Mouse (Mus musculus) embryonic facial prominence, embryonic 14.5 days (tissue): ENCODE results near the gene Fndc3a. TPM values are rescaled to one million over a fixed set of nuclear protein-coding genes. Genes with fewer than 3 reads are reported as not detected.

Experiments used
- ATAC-seq: fragments of 200-750 bp; cut with Nextera tagmentation; 2 replicates; pipeline ENCODE4 v1.8.0; 2017; ENCODE audit warnings: low read depth, moderate number of reproducible peaks, moderate TSS enrichment
- DNase-seq: peaks from one replicate; pipeline ENCODE4 v3.0.0-alpha.2; 2015; ENCODE audit warnings: low spot score
- H3K27ac ChIP-seq: fragments of 300-500 bp; sonication (generic); replicated peaks from 2 replicates; pipeline ENCODE4 v1.5.1; 2014; ENCODE audit warnings: low read depth, mild to moderate bottlenecking, low read length, moderate library complexity
- H3K27me3 ChIP-seq: fragments of 300-500 bp; sonication (generic); replicated peaks from 2 replicates; pipeline ENCODE4 v1.6.1; 2014; ENCODE audit warnings: low read length; ENCODE audit not compliant: control insufficient read depth, insufficient read depth
- H3K36me3 ChIP-seq: fragments of 300-500 bp; sonication (generic); 2 replicates; pipeline ENCODE4 v1.6.1; 2014; ENCODE audit warnings: low read length, mixed read lengths; ENCODE audit not compliant: control insufficient read depth, insufficient read depth
- H3K4me1 ChIP-seq: fragments of 300-500 bp; sonication (generic); 2 replicates; pipeline ENCODE4 v1.6.1; 2014; ENCODE audit warnings: antibody characterized with exemption, low read length; ENCODE audit not compliant: control insufficient read depth, insufficient read depth
- H3K4me2 ChIP-seq: fragments of 300-500 bp; sonication (generic); 2 replicates; pipeline ENCODE4 v1.6.1; 2014; ENCODE audit warnings: low read depth, mild to moderate bottlenecking, low read length, moderate library complexity, mixed read lengths
- H3K4me3 ChIP-seq: fragments of 300-500 bp; sonication (generic); 2 replicates; pipeline ENCODE4 v1.5.1; 2014; ENCODE audit warnings: low read depth, mild to moderate bottlenecking, low read length
- H3K9ac ChIP-seq: fragments of 300-500 bp; sonication (generic); 2 replicates; pipeline ENCODE4 v1.6.1; 2014; ENCODE audit warnings: low read depth, mild to moderate bottlenecking, low read length, moderate library complexity, mixed read lengths
- H3K9me3 ChIP-seq: fragments of 300-500 bp; sonication (generic); 2 replicates; pipeline ENCODE4 v1.6.1; 2016; ENCODE audit warnings: low read length; ENCODE audit not compliant: control insufficient read depth
- WGBS: fragments of 180-500 bp; shearing (Covaris S2); extraction: QIAGEN DNeasy Blood & Tissue Kit; methylation state at CpG from one replicate; pipeline ENCODE4 v1.1.7; 2014; 5-methylcytosine and 5-hydroxymethylcytosine counted together
- polyA plus RNA-seq: library from polyadenylated mRNA; unstranded; fragments of >200 nt; fragmentation: Nextera tagmentation; extraction: Ambion mirVana; gene quantifications from 2 replicates; pipeline ENCODE4 v1.2.1, GENCODE M21; 2014

Gene Fndc3a
- polyA plus RNA-seq, 1 experiment from 2014 or later, result 31.3 TPM

DNA sequence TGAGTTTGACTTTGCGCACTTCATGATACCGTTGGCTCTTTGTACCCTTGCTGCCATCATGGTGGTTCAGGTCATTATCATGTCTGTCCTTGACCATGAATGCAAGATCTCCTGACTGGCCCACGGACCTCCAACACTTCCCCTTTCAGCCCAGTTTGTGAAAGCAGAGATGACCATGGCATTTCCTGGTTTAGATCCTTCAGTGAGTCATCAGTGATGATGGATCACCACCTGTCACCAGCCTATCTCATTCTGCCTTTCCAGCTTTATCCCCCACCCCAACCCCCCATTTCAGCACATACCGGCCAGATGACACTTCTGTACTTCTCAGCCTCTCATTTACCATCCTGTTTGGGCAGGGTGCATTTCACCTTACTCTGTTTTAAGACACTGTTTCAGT, 28.4 kb upstream of the Fndc3a start:
- WGBS, result 80% methylated on average over 4 of the region's 4 CpGs
- H3K4me3 ChIP-seq, result no peak overlapping the region
- H3K9ac ChIP-seq, result no peak overlapping the region
- no peaks in the 10 kb centered on the region for H3K36me3 ChIP-seq
- no peaks in the 10 kb centered on the region for H3K9me3 ChIP-seq
- peaks cover 4% of the 10 kb centered on the region; the same call in 1 of the 2 replicates for H3K4me1 ChIP-seq
- no peak overlapping the region for H3K27ac ChIP-seq
- no peak for ATAC-seq
- H3K27me3 ChIP-seq, result no peaks in the 10 kb centered on the region
- H3K4me2 ChIP-seq, result no peak overlapping the region
- DNase-seq, result no peak

DNA sequence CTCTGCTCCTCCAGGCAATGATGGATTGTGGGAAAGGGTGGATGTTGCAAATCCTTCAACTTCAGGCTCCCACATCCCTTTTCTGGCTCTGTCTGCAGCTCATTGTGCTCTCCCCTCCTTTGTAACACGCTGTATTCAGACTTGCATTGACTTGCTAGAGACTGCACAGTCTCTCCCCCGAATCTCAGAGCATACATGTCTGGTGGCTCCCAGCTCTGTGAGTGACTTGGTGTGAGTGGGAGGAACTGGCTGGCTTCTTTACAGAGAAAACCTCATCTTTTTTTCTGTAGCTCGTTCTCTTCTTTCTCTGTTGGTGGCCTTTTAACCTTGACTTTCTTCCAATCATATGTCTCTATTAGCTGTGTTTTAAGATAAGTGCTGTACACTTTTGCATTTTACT, 16.1 kb upstream of the Fndc3a start:
- no peaks in the 10 kb centered on the region for H3K36me3 ChIP-seq
- no peak overlapping the region for H3K4me3 ChIP-seq
- H3K4me1 ChIP-seq, result no peaks in the 10 kb centered on the region
- DNase-seq (peak; percentile 39), ATAC-seq (0 out of 2 replicates have a peak, but pooled peaks have one; percentile 41)
- 62% methylated on average over 3 of the region's 3 CpGs for WGBS
- H3K27ac ChIP-seq, result no peak overlapping the region
- no peak overlapping the region for H3K9ac ChIP-seq
- no peaks in the 10 kb centered on the region for H3K9me3 ChIP-seq
- H3K27me3 ChIP-seq, result no peaks in the 10 kb centered on the region
- H3K4me2 ChIP-seq, result no peak overlapping the region

DNA sequence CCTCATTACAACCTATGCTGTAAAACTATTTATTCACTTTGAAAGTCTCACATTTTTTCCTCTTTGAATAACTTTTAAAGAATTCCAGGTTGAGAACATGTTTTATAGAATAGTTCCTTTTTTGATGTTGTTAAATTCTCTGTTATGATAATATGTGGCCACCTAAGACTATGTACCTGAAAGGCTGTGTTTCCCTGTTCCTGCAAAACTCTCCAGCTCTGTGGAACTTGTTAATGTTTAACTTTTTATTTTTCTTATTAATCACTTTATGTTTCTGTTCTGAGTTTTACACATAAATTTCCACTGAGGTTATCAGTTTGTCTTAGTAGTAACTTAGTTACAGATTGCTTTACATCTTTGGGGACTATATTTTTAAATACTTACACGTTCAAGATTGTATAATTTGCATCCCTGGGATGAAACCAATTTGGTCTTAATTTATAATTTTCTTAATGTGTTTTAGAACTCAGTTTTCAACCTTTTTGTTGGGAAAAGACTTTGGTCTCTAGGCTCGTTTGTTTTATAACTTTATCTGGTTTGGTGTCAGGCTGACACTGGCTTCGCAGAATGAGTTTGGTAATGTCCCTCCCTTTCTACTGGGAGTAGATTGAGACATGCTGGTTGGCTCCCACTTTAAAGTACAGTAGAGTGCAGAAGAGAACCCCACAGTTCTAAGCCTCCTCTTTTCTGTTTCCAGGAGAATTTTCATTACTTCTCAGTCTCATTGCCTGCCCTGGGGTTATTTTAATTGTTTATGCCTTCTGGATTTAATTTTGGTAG, 12.7 kb upstream of the Fndc3a start:
- no peaks in the 10 kb centered on the region for H3K9me3 ChIP-seq
- no peak for ATAC-seq
- H3K9ac ChIP-seq, result no peak overlapping the region
- H3K36me3 ChIP-seq, result no peaks in the 10 kb centered on the region
- H3K4me3 ChIP-seq, result no peak overlapping the region
- no peaks in the 10 kb centered on the region for H3K4me1 ChIP-seq
- no peak overlapping the region for H3K4me2 ChIP-seq
- no peak for DNase-seq
- H3K27me3 ChIP-seq, result no peaks in the 10 kb centered on the region
- H3K27ac ChIP-seq, result no peak overlapping the region
- WGBS, result 62% methylated on average over 3 of the region's 3 CpGs

DNA sequence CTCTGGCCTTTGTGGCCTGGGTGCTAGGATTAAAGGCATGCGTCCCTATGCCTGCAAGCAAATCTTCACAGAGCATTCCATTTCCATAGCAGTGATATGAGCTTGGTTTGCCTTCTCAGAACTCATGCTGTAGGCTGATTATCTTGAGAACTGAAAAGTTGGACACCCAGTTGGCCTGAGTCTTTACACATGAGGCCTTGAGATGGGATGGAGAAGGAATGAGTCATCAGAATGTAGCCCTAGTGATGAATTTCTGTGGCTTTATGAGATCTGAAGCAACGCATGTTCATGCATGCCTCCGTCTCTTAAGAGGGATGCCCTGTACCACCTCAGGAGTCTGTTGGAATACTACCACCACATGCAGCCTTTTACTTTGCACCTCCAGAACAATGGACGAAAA, 6.4 kb upstream of the Fndc3a start:
- WGBS, result 83% methylated on average over 4 of the region's 4 CpGs
- no peaks in the 10 kb centered on the region for H3K36me3 ChIP-seq

DNA sequence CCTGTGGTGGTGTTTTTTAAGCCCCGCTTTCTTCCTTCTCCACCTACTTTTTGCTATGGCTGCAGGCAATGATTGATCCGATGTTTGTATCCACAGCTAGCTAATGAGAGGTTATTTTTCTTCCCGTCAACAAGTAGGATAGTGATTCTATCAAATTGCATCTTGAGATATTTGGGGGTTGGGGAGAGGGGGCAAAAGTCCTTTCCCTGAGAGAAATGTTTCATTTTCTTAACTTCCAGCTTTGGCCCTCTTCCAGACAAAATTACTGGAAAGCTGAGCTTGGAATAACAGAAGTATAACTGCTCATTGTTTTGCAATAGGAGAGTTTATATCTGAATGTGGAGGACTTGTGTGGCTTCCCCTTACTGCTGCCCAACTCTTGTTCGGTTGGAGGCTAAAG, 1.3 kb upstream of the Fndc3a start:
- Histone ChIP-seq H3K9ac (no peak overlapping the region), H3K36me3 (no peaks in the 10 kb centered on the region), H3K9me3 (no peaks in the 10 kb centered on the region), H3K4me3 (peak overlapping the region; percentile 92; the same call in 1 of the 2 replicates), H3K27ac (no peak overlapping the region), H3K4me2 (peak overlapping the region; percentile 84), H3K27me3 (no peaks in the 10 kb centered on the region), H3K4me1 (no peaks in the 10 kb centered on the region)
- 20% methylated on average over 4 of the region's 4 CpGs for WGBS
- no peak for ATAC-seq
- peak; percentile 52 for DNase-seq

More for the DNA sequence above, 6.4 kb upstream of the Fndc3a start:
- no peak overlapping the region for H3K9ac ChIP-seq
- no peaks in the 10 kb centered on the region for H3K27me3 ChIP-seq
- no peak overlapping the region for H3K27ac ChIP-seq
- DNase-seq (no peak), ATAC-seq (no peak)
- no peaks in the 10 kb centered on the region for H3K4me1 ChIP-seq
- no peaks in the 10 kb centered on the region for H3K9me3 ChIP-seq
- no peak overlapping the region for H3K4me2 ChIP-seq
- H3K4me3 ChIP-seq, result no peak overlapping the region

DNA sequence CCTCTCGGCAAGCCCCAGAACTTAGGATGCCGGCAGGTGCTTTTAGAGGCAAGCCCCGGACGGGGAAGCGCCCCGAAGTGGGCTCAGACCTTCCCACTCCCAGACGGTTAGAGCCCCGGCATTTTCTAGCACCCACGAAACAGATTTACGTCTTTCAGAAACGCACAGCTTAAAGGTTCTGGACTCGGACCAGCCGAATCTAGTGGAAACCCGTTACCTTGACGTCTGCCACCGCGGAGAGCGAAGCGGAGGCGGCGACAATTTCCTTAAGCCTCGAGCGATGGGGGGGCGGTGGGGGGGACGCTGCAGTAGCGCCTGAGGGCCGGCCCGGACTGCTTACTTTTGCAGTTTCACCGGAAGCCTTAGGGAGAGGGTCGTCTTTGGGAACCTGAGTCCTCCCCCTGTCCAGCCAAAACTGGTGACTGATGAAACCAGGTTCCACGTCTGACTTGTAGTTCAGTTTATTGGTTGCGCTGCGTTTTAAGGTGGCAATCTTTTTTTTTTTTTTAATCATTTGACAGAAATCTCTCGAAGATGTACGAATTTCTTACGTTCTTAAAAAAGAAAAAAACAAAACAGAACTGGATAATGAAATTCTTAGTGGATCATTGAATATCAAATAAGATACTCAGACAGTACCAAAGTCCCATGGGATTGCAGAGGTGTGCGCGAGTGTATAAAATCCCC, 681 bp upstream of the Fndc3a start:
- Histone ChIP-seq H3K27me3 (no peaks in the 10 kb centered on the region), H3K4me3 (peak overlapping the region; percentile 92), H3K4me2 (peak overlapping the region; percentile 84), H3K9ac (peak overlapping the region; percentile 93), H3K4me1 (no peaks in the 10 kb centered on the region), H3K9me3 (no peaks in the 10 kb centered on the region), H3K36me3 (no peaks in the 10 kb centered on the region), H3K27ac (peak overlapping the region; percentile 87)
- ATAC-seq, result peak; percentile 27
- DNase-seq, result peak; percentile 43
- WGBS, result 1% methylated on average over 35 of the region's 38 CpGs

DNA sequence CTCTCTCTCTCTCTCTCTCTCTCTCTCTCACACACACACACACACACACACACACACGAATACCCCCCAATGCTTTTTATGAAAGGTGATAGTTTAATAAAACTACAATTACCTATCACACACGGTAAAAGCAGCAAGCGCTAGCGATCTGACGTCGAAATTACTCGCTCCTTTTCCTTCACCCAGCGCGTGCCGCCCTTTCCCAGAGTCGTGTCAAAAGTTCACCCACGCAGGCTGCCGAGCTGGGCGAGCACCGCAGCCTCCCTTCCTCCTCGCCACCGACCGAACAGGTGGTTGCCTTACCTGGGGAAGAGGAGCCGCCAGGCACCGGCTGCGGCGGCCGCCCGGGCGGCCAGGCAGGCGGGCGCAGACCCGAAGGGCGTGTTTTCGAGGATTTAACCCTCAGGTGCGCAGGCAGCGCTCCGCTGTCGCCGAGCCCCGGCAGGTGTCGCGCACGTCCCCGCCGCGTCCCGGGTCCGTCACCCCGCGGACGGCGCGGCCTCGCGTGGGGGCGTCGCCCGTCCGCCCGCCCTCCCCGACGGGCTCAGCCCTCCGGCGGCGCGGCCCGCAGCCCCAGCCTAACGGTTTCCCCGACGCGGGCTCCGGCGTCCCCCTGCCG, 603 bp downstream of the Fndc3a start:
- ATAC-seq (peak; percentile 81), DNase-seq (peak; percentile 44)
- Histone ChIP-seq H3K4me2 (peak overlapping the region; percentile 84), H3K9me3 (no peaks in the 10 kb centered on the region), H3K27ac (peak overlapping the region; percentile 87), H3K4me3 (peak overlapping the region; percentile 92), H3K4me1 (no peaks in the 10 kb centered on the region), H3K27me3 (no peaks in the 10 kb centered on the region), H3K9ac (peak overlapping the region; percentile 93), H3K36me3 (no peaks in the 10 kb centered on the region)
- WGBS, result 0% methylated on average over 18 of the region's 70 CpGs

DNA sequence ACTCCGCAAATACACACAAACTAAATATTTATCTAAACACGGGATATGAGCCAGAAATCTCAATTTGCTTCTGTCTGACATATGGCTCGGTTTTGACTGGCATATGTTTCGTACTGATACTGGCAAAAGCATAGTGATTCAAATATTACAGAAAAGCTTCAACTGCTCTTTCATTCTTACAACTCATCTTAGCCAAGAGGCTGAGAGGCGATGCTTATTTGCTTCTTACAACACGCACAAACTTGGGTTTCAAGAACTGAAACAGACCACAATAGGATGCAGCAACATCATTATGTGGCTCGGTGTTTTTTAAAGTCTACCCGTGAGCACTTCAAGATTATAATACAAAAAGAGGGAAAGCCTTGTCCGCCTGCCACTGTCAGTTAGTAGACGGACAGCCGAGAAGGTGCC, 1.2 kb downstream of the Fndc3a start:
- no peak for DNase-seq
- peak overlapping the region; percentile 84 for H3K4me2 ChIP-seq
- no peaks in the 10 kb centered on the region for H3K9me3 ChIP-seq
- no peak for ATAC-seq
- H3K36me3 ChIP-seq, result no peaks in the 10 kb centered on the region
- H3K27me3 ChIP-seq, result no peaks in the 10 kb centered on the region
- H3K4me3 ChIP-seq, result peak overlapping the region; percentile 92
- whole genome bisulfite sequencing, result 35% methylated on average over 11 of the region's 11 CpGs
- H3K27ac ChIP-seq, result no peak overlapping the region
- no peaks in the 10 kb centered on the region for H3K4me1 ChIP-seq
- peak overlapping the region; percentile 93 for H3K9ac ChIP-seq
